Mouse (Mus musculus) adrenal gland, adult 2 months (tissue): ENCODE measurements at regions not wholly inside any gene's neighbourhood (a gene's known extent, or its start where the extent isn't known, plus 50 kb on each side); places are given as distances from the start of the nearest gene placed in this dataset.

Source experiments
- DNase-seq: peaks from one replicate; pipeline ENCODE4 v3.0.0; 2021

GRCm38 (mm10) chr17:83924259-83924922 is 76.6 kb upstream of the Haao start:
- DNase-seq: no peak

GRCm38 (mm10) chr17:83920894-83921293 is 73.1 kb upstream of the Haao start:
- DNase-seq: no peak

GRCm38 (mm10) chr17:83920225-83920624 is 72.5 kb upstream of the Haao start:
- DNase-seq: no peak

- DNase-seq: peak; percentile 21
Measured at GRCm38 (mm10) chr17:83918413-83919139, 70.8 kb upstream of the Haao start.

GRCm38 (mm10) chr17:83917781-83918180 is 70.0 kb upstream of the Haao start:
- DNase-seq: no peak

GRCm38 (mm10) chr17:83916684-83917166 is 69.0 kb upstream of the Haao start:
- no peak for DNase-seq

- no peak for DNase-seq
Measured at GRCm38 (mm10) chr17:83915034-83915433, 67.3 kb upstream of the Haao start.

GRCm38 (mm10) chr17:83914603-83915002 is 66.8 kb upstream of the Haao start:
- no peak for DNase-seq

- DNase-seq: no peak
Measured at GRCm38 (mm10) chr17:83913711-83914415, 66.1 kb upstream of the Haao start.

- DNase-seq: no peak
Measured at GRCm38 (mm10) chr17:83912421-83912820, 64.7 kb upstream of the Haao start.

- peak; percentile 26 for DNase-seq
Measured at GRCm38 (mm10) chr17:83908811-83909210, 61.0 kb upstream of the Haao start.

GRCm38 (mm10) chr17:83907538-83907937 is 59.8 kb upstream of the Haao start:
- no peak for DNase-seq

- no peak for DNase-seq
Measured at GRCm38 (mm10) chr17:83906751-83907537, 59.2 kb upstream of the Haao start.

- DNase-seq: peak; percentile 73
Measured at GRCm38 (mm10) chr17:83903467-83903866, 55.7 kb upstream of the Haao start.

- no peak for DNase-seq
Measured at GRCm38 (mm10) chr17:83902523-83902922, 54.8 kb upstream of the Haao start.

GRCm38 (mm10) chr17:83902091-83902490 is 54.3 kb upstream of the Haao start:
- DNase-seq: peak; percentile 21

- DNase-seq: no peak
Measured at GRCm38 (mm10) chr17:83899588-83900152, 51.9 kb upstream of the Haao start.

GRCm38 (mm10) chr17:83898531-83898930 is 50.8 kb upstream of the Haao start:
- no peak for DNase-seq
